Mouse (Mus musculus) CD4-positive, CD25-positive, alpha-beta regulatory T cell, adult 2 months (primary cell): ENCODE results near the gene Anp32e.
A peak's percentile ranks its signal among the peaks of the same experiment; 100 is the strongest.
"Not testable (repeated sequence)": the region's sequence is repeated elsewhere in the genome, so short reads cannot be mapped to it uniquely, and the experiment has no call there.

Experiments
- DNase-seq: peaks from one replicate; pipeline ENCODE4 v3.0.0-alpha.2; 2012; ENCODE audit warnings: low read depth, low spot score

The Anp32e gene

DNA sequence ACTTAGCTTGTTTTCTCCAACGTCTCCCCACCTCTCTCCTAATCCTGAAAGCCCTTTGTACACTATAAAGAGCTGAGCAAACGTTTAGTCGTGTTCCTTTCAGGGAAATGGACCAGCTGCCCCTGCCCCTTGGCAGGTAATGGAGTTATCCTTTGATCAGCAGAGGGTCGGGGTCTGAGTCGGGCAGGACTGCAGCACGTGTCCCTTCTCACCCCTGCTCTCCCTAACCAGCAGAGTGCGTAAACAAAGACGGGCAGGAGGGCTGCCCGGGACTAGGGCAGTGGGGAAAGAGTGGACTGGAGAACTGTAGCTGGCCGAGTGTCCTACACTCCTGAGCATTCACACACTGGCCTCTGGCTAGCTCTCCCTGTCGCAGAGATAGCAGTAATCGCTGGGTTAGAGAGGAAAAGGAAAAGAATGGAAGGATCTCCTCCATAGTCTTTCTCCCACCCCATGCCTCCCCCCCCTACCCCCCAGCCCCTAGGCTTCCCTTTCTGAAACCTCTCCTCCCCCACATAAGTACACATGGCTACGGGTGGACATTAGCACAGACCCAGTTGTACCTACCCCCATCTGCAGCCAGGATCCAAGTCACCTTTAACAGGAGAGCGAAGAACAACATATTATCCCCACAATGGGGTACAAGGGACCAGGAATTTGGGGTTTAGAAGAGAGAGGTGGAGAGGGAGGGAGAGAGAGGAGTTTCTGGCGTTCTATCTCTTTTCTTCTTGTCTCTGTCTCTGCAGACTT is 25.1 kb upstream of the Anp32e start:
- DNase-seq = no peak

DNA sequence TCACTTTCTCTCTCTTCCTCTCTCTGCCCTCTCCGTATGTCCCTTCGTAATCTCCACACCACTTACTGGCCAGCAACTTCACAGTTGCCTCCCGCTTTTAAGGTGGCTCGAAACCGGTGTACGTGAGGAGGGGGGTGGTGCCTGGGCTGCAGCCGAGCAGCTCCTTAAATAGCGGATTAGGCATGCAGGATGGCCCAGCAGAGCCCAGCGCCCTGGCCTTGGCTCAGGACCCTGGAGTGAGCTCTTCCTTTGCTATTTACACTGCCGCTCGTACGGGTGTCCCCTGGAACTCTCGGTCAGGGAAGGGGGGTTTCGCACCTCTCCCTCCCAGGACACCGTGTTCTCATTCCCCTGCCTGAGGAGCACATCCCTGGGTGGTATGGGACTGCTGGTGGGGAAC is 24.5 kb upstream of the Anp32e start, which contains the start of gene Car14:
Gene Car14, minus strand, starts transcription at position 124 of the 400 bp plus-strand sequence.
- DNase-seq = no peak

DNA sequence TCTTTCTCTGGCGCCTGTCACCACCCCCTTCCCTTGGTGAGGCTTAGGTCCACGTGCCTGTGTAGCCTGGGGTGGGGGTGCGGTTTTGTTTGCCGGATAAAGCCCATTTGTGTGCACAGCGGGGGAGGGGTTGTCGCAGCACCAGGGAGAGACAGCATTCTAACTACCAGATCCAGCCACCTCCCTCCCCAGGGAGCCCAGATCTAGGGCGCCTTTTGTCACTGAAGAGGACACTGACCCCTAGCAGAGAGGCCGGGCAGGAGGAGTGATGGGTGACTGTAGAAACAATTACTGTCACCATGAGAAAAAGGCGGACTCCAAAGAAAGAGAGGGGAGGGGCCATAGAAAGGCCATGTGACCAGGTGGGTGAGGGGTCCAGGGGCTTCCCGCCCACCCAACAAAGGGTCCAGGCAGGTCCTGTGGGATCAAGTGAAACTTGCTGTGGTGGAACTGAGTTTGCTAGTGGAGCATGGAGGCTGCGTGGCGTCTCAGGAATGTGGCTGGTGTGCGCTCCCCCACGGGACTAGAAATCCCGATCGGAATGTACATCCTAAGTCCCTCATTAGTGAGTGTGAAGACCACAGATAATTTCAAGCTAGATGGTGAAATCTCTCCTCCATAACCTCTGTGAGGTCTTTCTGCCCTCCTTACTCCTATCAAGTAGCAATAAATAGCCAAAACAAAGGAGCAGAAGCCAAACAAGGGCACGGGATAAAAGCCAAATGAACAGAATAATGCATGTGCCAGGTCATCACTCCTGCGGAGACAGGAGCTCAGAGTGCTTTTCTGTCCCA is 23.7 kb upstream of the Anp32e start:
- peak; percentile 67 for DNase-seq

DNA sequence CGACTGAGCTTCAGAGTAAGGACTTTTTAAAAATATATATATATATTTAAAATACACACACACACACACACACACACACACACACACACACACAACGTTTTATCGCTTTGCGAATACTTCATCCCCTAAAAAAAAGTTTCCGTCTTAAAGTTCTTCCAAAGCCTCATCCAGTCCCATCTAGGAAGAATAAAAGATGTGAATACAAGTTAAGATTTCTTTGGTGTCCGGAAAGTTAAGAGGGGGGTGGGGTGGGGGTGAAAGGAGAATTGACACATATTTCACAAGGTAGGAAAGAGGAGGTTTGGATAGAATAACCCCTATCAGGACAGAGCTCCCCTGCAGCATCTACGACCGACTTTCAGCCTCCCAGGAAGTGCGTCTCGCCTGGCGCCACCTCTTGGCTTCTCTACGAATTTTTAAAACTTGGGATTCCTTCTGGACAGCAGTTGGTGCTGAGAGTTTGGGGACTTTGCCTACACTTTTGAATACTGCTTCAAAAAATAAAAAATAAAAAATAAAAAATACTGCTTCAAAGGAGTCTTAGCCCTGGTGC is 23.0 kb upstream of the Anp32e start:
- peak; percentile 68 for DNase-seq

DNA sequence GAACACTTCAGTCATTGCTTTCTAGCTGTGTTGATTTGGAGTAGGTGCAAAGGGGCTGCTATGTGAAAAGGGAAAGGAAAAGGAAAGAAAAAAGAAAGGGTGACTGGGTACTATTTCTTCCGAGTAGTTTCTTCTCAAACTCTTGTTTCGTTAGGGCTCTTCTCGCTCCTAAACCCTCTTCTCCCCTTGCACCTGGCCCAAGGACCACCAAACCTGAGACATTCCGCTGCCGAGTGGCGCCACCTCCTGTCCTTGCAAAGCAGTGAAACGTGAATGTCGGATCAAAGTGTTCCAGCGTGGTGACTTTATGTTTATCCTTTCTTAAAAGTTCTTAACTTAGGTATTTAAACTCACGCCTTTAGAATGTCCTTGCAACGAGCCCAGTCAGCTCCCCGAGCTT is 22.2 kb upstream of the Anp32e start:
- DNase-seq = peak; percentile 76

DNA sequence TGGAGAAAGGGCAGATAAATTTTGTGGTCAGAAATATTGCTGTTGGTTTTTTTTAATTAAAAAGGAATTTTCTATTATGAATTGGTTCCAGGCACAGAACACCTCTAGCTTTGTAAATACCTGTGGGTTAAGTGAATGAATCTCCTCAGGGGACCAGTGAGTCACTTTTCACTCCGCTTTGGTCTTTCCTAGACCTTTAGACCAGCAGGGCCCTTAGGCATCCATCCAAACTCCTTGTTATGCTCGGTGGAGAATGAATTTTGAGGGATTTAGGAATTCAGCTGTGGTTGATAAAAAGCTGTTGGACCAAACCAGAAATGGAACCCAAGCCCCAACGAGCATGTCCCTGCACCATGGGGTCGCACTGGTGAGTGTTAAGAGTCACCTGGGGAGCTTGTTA is 21.4 kb upstream of the Anp32e start:
- DNase-seq = no peak

DNA sequence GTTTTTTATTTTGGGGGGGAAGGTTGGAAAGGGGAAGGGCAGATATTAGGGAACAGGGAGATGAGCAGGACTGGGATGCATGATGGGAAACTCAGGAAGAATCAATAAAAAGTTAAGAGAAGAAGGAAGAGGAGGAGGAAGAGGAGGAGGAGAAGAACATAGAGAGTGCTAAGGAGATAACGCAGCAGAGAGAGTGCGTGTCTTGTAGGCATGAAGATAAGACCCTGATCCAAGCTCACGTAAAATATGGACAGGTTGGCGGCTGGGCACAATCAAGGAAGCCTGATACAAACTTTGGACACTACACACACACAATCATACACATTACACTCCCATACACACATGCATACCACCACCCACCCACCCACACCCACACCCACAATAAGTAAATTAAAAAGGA is 14.3 kb upstream of the Anp32e start:
- DNase-seq = no peak

DNA sequence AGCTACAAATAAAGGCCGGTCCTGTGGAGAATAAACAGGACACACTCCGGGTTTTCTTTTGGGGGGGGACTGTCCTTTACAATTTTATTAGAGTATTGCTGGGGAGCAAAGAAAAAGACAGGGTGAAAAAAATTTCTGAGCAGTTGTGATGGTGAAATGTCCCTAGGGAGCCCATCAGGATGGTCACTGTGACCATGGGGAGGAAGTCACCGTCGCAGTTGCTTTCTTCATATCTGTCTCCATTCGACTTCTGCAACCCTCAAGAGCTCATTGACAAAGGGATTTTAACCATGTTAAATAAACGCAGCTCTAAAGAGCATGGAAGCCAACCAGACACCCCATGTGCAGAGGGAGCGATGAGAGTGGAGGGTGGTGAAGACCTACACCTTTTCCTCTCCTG is 12.3 kb upstream of the Anp32e start:
- DNase-seq = no peak

DNA sequence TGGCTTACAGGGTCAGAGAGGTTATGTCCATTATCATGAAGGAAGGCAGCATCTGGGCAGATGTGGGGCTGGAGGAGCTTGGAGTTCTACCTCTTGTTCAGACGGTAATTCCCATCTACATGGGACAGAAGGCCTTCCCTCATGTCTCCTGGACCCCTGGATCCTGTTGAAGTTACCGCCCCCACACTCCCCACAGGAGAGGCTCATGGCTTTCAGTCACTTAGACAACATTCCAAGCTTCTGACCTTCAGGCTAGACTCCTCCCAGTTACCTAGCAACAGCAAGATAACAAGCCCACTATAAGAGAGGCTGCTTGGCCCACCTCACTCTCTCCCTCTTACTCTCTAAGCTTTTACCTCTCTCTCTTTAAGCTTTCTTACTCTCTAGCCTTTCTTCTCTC is 8.5 kb upstream of the Anp32e start:
- DNase-seq = not testable (repeated sequence)

DNA sequence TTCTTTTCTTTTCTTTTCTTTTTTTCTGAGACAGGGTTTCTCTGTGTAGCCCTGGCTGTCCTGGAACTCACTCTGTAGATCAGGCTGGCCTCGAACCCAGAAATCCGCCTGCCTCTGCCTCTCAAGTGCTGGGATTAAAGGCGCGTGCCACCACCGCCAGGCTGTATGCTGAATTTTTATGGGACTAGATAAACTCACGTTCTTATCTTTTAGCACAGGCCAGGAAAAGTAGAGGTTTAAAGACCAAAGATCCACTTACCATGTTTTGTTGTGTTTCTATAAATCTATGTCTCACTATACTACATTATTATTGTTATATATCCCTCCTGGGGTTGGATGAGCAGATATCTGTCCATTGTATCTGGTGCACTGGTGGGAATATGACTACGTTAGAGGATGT is 5.6 kb upstream of the Anp32e start:
- not testable (repeated sequence) for DNase-seq

DNA sequence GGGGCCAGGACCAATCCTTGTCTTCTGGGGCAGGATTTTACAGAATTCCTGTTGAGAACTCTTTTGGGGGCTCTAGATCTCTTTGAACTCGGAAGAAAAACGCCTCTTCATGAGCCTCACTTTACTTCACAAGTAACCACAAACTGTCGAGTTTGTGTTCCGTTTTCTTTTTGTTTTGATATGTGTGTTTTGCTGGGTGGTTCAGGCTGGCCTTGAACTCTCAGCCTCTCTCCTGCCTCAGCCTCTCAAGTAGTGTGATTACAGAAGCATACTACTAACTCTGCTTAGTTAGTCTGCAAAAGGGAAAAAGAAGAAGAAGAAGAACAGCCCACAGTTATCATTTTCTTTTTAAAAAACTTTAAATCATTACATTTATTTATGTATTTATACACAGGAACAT is 4.9 kb upstream of the Anp32e start:
- no peak for DNase-seq

DNA sequence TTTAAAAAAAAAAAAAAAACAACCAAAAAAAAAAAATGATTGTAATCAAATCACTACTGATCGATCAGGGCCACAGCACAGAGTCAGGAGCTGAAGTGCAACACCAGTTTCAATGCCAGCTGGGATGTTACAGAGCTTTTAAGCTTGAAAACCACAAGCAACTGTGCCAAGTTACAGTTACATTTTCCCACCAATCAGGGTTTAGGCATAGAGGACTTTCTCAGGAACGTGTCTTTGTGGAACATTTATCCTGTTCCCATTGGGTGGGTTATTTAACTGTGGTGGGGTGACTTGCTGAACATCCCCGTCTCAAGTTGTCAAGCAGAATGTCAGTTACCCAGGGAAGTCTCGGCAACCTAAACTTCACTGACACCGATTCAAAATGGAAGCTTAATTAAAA is 4.0 kb upstream of the Anp32e start:
- DNase-seq = no peak

DNA sequence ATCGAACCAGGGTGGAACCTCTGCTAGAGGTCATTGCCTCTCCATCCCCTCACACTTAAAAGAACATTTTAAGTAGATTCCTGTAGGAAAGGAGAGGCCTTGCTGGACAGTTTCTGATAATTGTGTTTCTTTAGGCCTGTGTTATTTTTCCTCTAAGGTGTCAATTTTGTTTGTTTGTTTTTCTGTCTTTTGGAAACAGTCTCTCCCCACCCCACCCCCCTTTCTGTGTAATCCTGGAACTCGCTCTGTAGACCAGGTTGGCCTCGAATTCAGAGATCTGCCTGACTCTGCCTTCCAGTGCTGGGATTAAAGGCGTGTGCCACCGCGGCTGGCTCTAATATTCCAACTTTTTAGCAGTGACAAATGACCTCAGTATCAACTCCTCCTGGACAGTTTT is 787 bp upstream of the Anp32e start:
- DNase-seq = no peak

DNA sequence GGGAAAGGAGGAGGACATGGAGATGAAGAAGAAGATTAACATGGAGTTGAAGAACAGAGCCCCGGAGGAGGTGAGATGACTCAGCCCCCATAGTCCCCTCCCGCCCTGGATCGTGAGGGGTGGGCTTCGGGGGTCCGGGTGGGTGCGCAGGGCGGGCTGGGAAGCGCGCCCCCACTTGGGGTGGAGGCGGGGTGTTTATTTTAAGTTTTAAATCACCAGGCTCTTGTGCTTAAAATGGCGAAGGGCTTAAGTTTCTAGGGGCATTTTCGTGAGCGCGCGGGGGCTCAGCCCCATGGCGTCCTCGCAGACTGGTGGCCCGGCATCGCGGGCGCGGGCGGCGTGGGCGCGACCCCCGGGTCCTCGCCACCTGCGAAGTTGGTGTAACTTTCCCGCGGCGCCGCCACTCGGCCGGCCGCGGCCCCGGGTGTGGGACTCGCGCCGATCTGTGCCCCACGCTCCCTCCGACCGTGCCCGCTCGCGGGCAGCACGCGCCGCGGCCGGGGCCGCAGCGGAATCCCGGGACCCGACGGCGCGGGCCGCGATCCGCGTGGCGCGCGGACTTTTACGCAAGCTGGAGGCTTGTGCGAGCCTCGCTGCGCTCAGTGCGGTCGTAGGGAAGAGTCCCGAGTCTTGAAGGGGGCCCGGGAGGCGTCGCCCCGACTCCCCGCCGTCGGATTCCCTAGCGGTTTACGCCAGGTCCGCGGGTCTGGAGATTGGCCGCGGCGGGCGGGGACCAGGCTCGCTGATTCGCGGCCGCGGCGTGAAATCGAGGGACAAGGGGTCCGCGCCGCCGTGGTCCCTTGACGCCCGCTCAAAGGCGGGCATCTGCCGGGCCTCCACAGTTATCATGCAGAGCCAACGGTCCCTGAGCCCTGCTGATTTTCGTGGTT is 780 bp downstream of the Anp32e start:
- peak; percentile 63 for DNase-seq

DNA sequence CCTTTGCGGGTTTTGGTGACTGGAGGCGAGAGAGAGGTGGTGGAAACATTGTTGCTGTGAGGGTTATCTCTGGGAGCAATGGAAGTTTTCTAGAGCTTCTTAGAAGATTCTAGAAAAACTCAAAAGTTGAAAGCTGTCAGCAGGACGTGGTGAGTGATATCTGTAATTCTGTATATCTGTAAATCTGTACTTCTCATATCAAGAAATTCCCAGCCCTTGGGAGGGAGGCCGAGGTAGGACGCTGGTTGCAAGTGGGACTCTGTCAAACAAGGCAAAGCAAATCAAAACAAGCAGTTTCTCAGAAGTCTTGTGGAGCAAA is 1.4 kb downstream of the Anp32e start:
- peak; percentile 56 for DNase-seq

DNA sequence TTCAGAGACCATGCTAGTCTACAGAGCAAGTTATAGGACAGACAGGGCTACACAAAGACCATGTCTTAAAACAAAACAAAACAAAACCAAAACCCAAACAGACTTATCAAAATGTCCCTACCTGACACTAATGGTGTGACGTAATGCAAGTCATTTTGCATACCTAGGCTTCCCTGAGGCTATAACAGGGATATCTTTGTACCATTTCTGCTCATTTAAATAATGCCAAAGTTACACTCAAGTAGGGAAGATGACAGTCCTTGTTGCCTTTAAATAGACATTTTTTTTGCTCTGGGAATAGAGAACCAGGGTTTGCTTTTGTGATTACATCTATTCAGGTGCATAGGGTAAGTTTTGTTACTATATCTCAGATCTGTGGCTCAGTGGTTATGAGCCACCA is 2.4 kb downstream of the Anp32e start:
- DNase-seq = peak; percentile 24

DNA sequence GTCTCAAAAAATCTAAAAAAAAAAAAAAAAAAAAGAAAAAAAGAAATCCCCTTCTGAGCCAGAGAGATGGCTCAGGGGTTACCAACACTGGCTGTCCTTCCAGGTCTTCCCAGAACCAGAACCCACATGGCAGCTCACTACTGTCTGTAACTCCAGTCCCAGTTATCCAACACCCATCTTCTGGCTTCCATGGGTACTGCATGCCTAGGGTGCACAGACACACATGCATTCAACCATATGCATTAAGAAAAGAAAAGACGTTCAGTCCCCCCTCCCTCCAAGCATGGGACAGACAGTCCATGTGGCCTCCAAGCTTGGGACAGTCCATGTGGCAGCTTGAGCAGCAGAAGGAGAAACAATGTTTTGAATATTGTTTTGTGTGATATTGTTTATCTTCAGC is 3.1 kb downstream of the Anp32e start:
- peak; percentile 31 for DNase-seq

DNA sequence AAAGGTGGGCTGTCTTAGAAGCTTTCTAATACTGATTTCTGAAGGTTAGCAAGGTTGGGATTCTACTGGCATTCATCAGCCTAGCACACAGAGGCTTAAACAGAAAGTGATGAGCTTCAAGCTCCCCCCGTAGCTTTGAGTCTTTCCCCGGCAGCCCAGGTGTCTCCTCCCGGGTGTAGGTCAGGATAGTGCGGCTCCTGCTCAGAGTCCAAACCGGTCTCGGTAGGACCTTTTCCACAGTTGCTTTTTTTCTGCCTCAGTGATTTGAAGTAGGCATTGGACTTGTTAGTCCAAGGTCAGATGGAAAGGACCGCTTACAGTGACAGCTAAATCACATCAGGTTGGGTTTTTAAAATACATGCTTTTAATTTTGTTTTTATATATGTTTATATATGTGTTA is 3.5 kb downstream of the Anp32e start:
- no peak for DNase-seq

DNA sequence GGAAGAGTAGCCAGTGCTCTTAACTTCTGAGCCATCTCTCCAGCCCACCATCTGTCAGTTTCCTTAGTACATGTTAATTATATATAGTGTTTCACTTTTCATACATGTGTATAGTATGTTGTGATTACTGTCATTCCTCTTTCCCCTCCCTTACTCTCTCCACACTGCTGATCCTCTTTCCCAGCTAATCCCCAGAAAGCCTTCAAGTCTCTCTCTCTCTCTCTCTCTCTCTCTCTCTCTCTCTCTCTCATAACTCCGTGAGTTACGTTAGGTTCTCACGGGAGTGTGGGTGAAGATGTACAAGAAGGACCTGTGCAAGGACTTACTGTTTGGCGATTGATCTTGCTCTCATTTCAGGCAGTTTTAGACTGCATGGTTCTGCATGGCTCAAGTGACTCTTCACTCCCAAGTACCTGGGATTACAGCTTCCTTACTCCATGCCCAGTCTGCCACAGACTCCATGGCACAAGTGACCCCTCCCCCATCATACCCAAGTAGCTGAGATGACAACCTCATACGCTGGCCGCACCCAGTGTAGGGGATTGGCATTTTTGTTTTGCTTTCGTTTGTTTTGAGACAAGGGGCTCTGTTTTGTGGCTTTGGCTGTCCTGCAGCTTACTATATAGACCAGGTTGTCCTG is 4.2 kb downstream of the Anp32e start:
- no peak for DNase-seq

DNA sequence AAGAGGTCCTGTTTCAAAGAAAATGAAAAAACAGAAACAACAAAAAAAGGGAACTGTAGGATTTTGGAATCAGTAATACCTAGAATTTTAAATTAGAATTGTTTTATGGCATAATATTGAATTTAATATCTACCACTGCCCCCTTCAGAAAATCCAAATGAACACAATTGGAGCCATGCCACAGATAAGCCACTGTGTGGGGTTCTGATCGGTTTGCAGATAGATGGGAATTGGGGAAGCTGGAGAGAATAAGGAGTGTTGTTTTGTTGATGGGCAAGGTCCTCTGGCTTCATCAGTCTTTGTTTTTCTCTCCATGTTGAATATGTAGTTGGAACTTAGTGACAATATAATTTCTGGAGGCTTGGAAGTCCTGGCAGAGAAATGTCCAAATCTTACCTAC is 5.4 kb downstream of the Anp32e start:
- DNase-seq = no peak

DNA sequence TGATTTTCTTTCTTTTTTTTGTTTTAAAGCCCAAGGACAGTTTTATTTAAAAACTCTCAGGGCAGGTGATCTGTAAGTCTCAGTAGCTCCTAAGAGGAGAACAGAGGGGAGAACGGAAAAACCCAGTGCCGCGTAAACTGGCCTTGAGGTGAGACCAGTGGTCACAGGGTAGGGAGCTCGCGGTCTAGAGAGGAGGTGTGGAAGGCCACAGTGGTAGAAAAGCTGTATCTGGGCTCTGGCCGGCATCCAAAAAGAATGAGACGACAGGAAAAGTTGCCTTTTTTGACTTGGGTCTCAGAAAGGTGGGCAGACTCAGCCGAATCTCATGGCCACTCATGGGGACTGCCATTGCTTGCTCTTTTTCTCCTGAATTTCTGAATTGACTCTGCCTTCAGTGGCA is 9.2 kb downstream of the Anp32e start:
- no peak for DNase-seq

DNA sequence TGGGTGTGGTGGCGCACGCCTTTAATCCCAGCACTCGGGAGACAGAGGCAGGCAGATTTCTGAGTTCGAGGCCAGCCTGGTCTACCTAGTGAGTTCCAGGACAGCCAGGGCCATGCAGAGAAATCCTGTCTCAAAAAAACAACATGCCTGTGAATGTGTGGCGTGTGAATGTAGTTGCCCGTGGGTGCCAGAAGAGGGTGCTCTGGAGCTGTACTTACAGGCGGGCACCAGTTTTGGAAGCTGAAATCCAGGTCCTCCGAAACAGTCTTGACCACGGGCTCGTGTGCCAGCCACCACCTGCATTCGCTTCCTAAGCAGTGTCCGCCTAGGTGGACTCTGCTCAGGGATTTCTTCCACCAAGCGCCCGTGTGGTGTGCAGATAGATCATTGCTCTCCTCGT is 9.8 kb downstream of the Anp32e start:
- DNase-seq = peak; percentile 50
